Mouse (Mus musculus) hindbrain, postnatal 0 days (tissue): Measurements from ENCODE around the gene Pet100. TPM values are rescaled to one million over a fixed set of nuclear protein-coding genes. Genes with fewer than 3 reads are reported as not detected.

Experiments used
- ATAC-seq: fragments of 200-750 bp; cut with Nextera tagmentation; 2 replicates; pipeline ENCODE4 v1.8.0; 2017; ENCODE audit warnings: mild to moderate bottlenecking, moderate TSS enrichment, moderate library complexity
- DNase-seq: peaks from one replicate; pipeline ENCODE4 v3.0.0-alpha.2; 2015; ENCODE audit warnings: low spot score
- H3K27ac ChIP-seq: fragments of 300-500 bp; sonication (generic); 2 replicates; pipeline ENCODE4 v1.5.1; 2014; ENCODE audit warnings: mild to moderate bottlenecking
- H3K27me3 ChIP-seq: fragments of 300-500 bp; sonication (generic); 2 replicates; pipeline ENCODE4 v1.6.1; 2014; ENCODE audit warnings: low read length, mixed read lengths; ENCODE audit not compliant: insufficient read depth
- H3K36me3 ChIP-seq: fragments of 300-500 bp; sonication (generic); 2 replicates; pipeline ENCODE4 v1.6.1; 2014; ENCODE audit warnings: low read length, mixed read lengths; ENCODE audit not compliant: insufficient read depth
- H3K4me1 ChIP-seq: fragments of 300-500 bp; sonication (generic); 2 replicates; pipeline ENCODE4 v1.6.1; 2014; ENCODE audit warnings: antibody characterized with exemption, low read length, mixed read lengths; ENCODE audit not compliant: insufficient read depth
- H3K4me2 ChIP-seq: fragments of 300-500 bp; sonication (generic); 2 replicates; pipeline ENCODE4 v1.6.1; 2014; ENCODE audit warnings: low read depth, mild to moderate bottlenecking, low read length, moderate library complexity, mixed read lengths
- H3K4me3 ChIP-seq: fragments of 300-500 bp; sonication (generic); 2 replicates; pipeline ENCODE4 v1.5.1; 2014; ENCODE audit warnings: low read length
- H3K9ac ChIP-seq: fragments of 300-500 bp; sonication (generic); replicated peaks from 2 replicates; pipeline ENCODE4 v1.6.1; 2014; ENCODE audit warnings: mild to moderate bottlenecking, low read length, moderate library complexity, mixed read lengths
- H3K9me3 ChIP-seq: fragments of 300-500 bp; sonication (generic); 2 replicates; pipeline ENCODE4 v1.6.1; 2016; ENCODE audit warnings: low read length, mixed read lengths
- CTCF ChIP-seq: IDR thresholded peaks from 2 replicates; pipeline ENCODE4 v1.5.1; 2016; ENCODE audit warnings: antibody characterized with exemption, control low read depth, low read depth
- WGBS: fragments of 180-500 bp; shearing (Covaris S2); extraction: QIAGEN DNeasy Blood & Tissue Kit; methylation state at CpG from one replicate; pipeline ENCODE4 v1.1.7; 2014; 5-methylcytosine and 5-hydroxymethylcytosine counted together
- polyA plus RNA-seq: library from polyadenylated mRNA; unstranded; fragments of >200 nt; fragmentation: Nextera tagmentation; extraction: Ambion mirVana; gene quantifications from 2 replicates; pipeline ENCODE4 v1.2.1, GENCODE M21; 2015
- total RNA-seq: library from RNA; depleted of rRNA; stranded (reverse); fragments of >200 nt; gene quantifications from 2 replicates; pipeline ENCODE4 v1.2.3, GENCODE M21; 2014; rRNA removed

The Pet100 gene
- total and polyA plus RNA-seq, 2 experiments from 2014 or later: 16.5 to 91.3 TPM

DNA sequence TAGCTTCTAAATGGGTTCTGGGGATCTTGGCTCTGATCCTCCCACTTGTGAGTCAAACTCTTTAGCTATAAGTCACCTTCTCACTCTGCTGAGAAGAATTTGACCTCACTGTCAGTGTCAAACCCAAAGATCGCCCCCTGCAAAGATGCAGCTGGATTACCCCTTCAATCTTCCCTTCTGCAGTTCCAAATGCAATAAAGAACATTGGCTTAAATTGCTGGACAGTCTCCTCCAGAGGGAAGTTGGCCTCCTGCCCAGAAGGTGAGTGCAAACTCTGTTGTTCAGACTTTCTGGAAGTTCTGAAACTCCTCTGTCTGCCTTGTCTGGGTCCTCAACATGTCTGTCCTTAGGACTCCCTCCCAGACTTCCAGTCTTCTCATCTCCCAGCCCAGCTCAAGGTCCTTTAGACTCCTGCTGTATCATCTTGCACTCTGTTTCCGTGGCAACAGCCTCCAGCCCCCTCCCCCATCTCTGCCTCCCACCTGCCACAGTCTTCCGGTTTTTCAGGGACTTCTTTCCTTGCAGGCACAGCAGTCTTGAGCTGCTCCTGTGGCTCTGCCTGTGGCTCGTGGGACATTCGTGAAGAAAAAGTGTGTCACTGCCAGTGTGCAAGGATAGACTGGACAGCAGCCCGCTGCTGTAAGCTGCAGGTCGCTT is 35.5 kb downstream of the Pet100 start:
- DNase-seq: peak; percentile 37
- Histone ChIP-seq H3K9ac (no peak overlapping the region), H3K27me3 (no peaks in the 10 kb centered on the region), H3K4me3 (no peak overlapping the region), H3K4me2 (peak overlapping the region; percentile 31), H3K9me3 (no peaks in the 10 kb centered on the region), H3K4me1 (no peaks in the 10 kb centered on the region), H3K27ac (no peak overlapping the region), H3K36me3 (no peaks in the 10 kb centered on the region)
- ATAC-seq: peak; percentile 69
- 21% methylated on average over 7 of the region's 7 CpGs for WGBS
- TF ChIP-seq CTCF: no peak

DNA sequence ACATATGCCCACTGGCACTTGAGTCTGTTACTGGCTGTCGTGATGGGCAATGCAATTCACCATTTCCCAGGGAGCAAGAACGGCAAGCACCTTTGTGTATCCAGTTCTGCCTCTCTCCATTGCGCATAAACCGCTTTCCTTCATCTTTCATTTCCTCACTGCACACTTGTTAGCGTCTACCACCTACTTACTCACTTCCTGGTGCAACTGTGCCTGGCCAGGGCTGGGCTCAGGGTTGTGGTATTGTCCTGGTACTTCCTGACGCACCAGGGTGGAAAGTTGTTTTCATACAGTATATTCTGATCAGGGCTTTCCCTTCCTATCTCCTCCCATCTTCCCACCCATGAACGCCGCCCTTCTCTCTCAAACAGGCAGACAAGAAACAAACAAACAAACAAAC is 39.5 kb downstream of the Pet100 start:
- TF ChIP-seq CTCF: no peak
- ATAC-seq: no peak
- no peak overlapping the region for H3K4me2 ChIP-seq
- DNase-seq: no peak
- no peaks in the 10 kb centered on the region for H3K4me1 ChIP-seq
- H3K27me3 ChIP-seq: no peaks in the 10 kb centered on the region
- H3K36me3 ChIP-seq: no peaks in the 10 kb centered on the region
- no peak overlapping the region for H3K9ac ChIP-seq
- 81% methylated on average over 8 of the region's 8 CpGs for WGBS
- H3K4me3 ChIP-seq: no peak overlapping the region
- no peak overlapping the region for H3K27ac ChIP-seq
- no peaks in the 10 kb centered on the region for H3K9me3 ChIP-seq

DNA sequence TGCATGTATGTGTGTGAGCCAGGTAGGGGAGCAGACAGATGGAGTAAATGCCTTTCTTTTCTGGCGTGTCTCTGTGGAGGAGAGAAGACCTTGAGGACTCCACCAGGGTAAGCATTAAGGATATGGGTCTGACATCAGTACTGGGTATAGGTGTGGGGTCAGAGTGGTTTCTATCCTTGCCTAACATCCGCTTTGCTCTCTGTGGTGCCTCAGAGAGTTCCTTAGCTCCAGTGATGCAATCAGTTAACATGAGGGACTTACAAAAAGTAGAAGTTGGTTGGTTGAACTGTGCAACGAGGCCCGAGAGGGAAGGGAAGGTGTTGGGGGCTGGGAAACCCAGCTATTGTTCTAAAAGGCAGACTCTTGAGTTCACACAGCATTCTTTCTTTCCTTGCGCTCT is 43.1 kb downstream of the Pet100 start:
- ATAC-seq: no peak
- no peak overlapping the region for H3K4me2 ChIP-seq
- no peak for TF ChIP-seq CTCF
- H3K27me3 ChIP-seq: no peaks in the 10 kb centered on the region
- H3K4me1 ChIP-seq: no peaks in the 10 kb centered on the region
- WGBS: 74% methylated on average over 5 of the region's 5 CpGs
- H3K4me3 ChIP-seq: no peak overlapping the region
- no peak overlapping the region for H3K27ac ChIP-seq
- H3K9me3 ChIP-seq: no peaks in the 10 kb centered on the region
- H3K9ac ChIP-seq: no peak overlapping the region
- no peaks in the 10 kb centered on the region for H3K36me3 ChIP-seq
- DNase-seq: no peak

DNA sequence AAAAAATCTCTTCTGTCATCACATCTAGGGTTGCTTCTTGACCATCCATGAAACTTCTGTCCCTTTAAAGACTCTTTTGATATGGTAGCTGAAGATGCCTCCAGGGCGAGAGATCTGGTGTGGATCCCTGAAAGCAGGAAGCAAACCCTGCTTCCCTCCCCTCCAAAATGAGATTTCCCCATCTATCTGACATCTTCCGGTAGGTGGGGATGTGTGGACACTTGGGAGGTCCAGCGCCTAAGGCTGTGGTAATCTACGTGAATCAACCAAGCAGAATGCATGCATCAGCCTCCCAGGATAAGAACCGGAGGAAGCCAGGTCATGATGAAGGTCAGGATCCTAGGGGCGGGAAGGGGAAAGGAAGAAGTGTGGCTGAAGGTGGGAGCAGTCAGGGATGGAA is 44.2 kb downstream of the Pet100 start, which contains the start of gene Mcemp1:
Gene Mcemp1 (plus strand): TSS at position 248 of the 400 bp plus-strand sequence.
- H3K4me3 ChIP-seq: no peak within 1 kb of the TSS
- TF ChIP-seq CTCF: no peak
- no peaks in the 10 kb centered on the region for H3K36me3 ChIP-seq
- no peaks in the 10 kb centered on the region for H3K27me3 ChIP-seq
- no peak for DNase-seq
- no peak within 1 kb of the TSS for H3K4me2 ChIP-seq
- 73% methylated on average over 6 of the region's 6 CpGs for WGBS
- no peaks in the 10 kb centered on the region for H3K4me1 ChIP-seq
- no peak within 1 kb of the TSS for H3K9ac ChIP-seq
- no peak for ATAC-seq
- no peak within 1 kb of the TSS for H3K27ac ChIP-seq
- no peaks in the 10 kb centered on the region for H3K9me3 ChIP-seq

DNA sequence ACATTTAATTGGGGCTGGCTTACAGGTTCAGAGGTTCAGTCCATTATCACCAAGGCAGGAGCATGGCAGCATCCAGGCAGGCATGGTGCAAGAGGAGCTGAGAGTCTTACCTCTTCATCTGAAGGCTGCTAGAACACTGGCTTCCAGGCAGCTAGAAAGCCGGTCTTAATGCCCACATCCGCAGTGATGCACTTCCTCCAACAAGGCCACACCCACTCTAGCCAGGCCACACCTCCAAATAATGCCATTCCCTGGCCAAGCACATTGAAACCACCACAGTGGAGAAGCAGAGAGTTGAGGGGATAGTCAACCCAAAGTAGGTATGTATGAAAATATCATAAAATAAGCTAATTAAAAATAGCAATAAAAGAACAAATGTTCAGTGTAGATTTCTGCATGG is 49.0 kb downstream of the Pet100 start:
- 93% methylated on average over 2 of the region's 2 CpGs for WGBS
- Histone ChIP-seq H3K27me3 (no peaks in the 10 kb centered on the region), H3K4me1 (peaks cover 5% of the 10 kb centered on the region), H3K9ac (no peak overlapping the region), H3K4me3 (no peak overlapping the region), H3K9me3 (no peaks in the 10 kb centered on the region), H3K36me3 (no peaks in the 10 kb centered on the region), H3K27ac (no peak overlapping the region), H3K4me2 (no peak overlapping the region)
- no peak for TF ChIP-seq CTCF
- no peak for ATAC-seq
- no peak for DNase-seq

DNA sequence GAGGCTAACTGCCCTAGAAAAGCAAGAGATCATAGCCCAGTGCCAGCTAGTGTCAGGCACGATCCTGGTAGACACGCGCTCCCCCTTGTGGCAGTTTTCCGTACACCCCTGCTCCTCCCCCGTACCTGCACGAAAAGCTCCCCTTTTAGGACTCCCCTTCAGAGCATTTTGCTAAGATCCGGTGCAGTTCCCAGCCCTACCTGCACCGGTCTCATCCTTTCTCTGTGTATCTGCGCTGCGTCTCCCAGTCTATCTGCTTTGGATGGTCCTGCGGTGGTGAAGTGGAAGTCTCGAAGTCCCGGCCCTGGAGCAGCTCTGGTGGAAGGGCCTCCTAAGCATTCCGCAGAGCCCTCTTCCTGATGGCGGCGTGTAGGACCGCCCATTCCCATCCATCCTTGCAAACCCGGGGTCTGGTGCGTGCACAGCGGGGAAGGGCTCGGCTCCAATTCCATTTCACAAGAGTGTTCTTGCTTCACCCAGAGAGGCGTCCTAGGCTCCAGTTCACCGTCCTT is 50.7 kb downstream of the Pet100 start, which contains the start of gene Fcor:
Gene Fcor (minus strand): TSS at position 383 of the 512 bp plus-strand sequence.
- WGBS: under 1% methylated on average over 23 of the region's 23 CpGs
- TF ChIP-seq CTCF: peak; percentile 95
- no peaks in the 10 kb centered on the region for H3K27me3 ChIP-seq
- H3K4me1 ChIP-seq: peaks cover 5% of the 10 kb centered on the region
- DNase-seq (peak; percentile 90), ATAC-seq (peak; percentile 87)
- no peaks in the 10 kb centered on the region for H3K9me3 ChIP-seq
- no peaks in the 10 kb centered on the region for H3K36me3 ChIP-seq
- H3K27ac ChIP-seq: peak within 1 kb of the TSS; percentile 82
- peak within 1 kb of the TSS; percentile 44 for H3K4me3 ChIP-seq
- peak within 1 kb of the TSS; percentile 61 for H3K9ac ChIP-seq
- peak within 1 kb of the TSS; percentile 71 for H3K4me2 ChIP-seq

DNA sequence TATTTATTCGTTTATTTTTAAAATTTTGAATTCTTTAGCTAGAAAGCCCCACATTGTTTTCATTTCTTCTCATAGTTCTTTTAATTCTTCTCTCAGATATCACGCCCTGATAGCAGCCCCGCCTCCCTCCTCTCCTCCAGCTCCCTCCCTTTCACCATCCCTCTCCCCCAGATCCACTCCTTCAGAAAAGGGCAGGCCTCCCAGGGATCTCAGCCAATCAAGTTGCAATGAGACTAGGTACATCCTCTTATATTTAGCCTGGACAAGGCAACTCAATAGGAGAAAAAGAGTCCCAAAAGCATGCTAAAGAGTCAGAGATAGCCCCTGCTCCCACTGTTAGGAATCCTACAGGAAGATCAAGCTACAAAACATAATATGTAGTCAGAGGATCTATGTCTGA is 53.3 kb downstream of the Pet100 start:
- ATAC-seq: no peak
- Histone ChIP-seq H3K9me3 (no peaks in the 10 kb centered on the region), H3K27ac (no peak overlapping the region), H3K4me1 (peaks cover 15% of the 10 kb centered on the region), H3K4me2 (no peak overlapping the region), H3K36me3 (peaks cover 7% of the 10 kb centered on the region; the same call in 1 of the 2 replicates), H3K9ac (no peak overlapping the region), H3K27me3 (no peaks in the 10 kb centered on the region), H3K4me3 (no peak overlapping the region)
- TF ChIP-seq CTCF: no peak
- 62% methylated on average over 3 of the region's 3 CpGs for WGBS
- DNase-seq: no peak

Other genes with a start within 250 kb of the Pet100 start
- 45.6 and 50.0 TPM in 2 replicates for gene Arhgef18, start 228.5 kb upstream of the Pet100 start, total RNA-seq
- gene Arhgef18, start 228.5 kb upstream of the Pet100 start, polyA plus RNA-seq: 5.4 and 5.5 TPM in 2 replicates
- 1.5 and 4.9 TPM in 2 replicates for gene Pex11g, start 153.9 kb upstream of the Pet100 start, total RNA-seq
- gene Pex11g, start 153.9 kb upstream of the Pet100 start, polyA plus RNA-seq: 2.0 and 2.4 TPM in 2 replicates
- 0.26 TPM in 1 of 2 replicates, not detected in the other for gene Tex45, start 150.7 kb upstream of the Pet100 start, total RNA-seq
- 0.57 and 0.73 TPM in 2 replicates for gene Tex45, start 150.7 kb upstream of the Pet100 start, polyA plus RNA-seq
- 98.3 and 109 TPM in 2 replicates for gene Zfp358, start 128.4 kb upstream of the Pet100 start, total RNA-seq
- 46.0 and 49.6 TPM in 2 replicates for gene Zfp358, start 128.4 kb upstream of the Pet100 start, polyA plus RNA-seq
- 113 and 140 TPM in 2 replicates for gene Mcoln1, start 121.1 kb upstream of the Pet100 start, total RNA-seq
- 92.4 and 96.8 TPM in 2 replicates for gene Mcoln1, start 121.1 kb upstream of the Pet100 start, polyA plus RNA-seq
- 55.6 and 82.6 TPM in 2 replicates for gene Pnpla6, start 106.2 kb upstream of the Pet100 start, total RNA-seq
- 35.3 and 38.4 TPM in 2 replicates for gene Pnpla6, start 106.2 kb upstream of the Pet100 start, polyA plus RNA-seq
- gene C330021F23Rik, start 53.6 kb upstream of the Pet100 start, total RNA-seq: 0.37 TPM in 1 of 2 replicates, not detected in the other
- gene C330021F23Rik, start 53.6 kb upstream of the Pet100 start, polyA plus RNA-seq: 0.26 and 0.29 TPM in 2 replicates
- gene Camsap3, start 34.3 kb upstream of the Pet100 start, total RNA-seq: 108 and 128 TPM in 2 replicates
- 34.9 and 39.1 TPM in 2 replicates for gene Camsap3, start 34.3 kb upstream of the Pet100 start, polyA plus RNA-seq
- gene Xab2, start 232 bp upstream of the Pet100 start, total RNA-seq: 44.2 and 47.8 TPM in 2 replicates
- gene Xab2, start 232 bp upstream of the Pet100 start, polyA plus RNA-seq: 32.6 and 35.7 TPM in 2 replicates
- gene Pcp2, start 4.0 kb downstream of the Pet100 start, total RNA-seq: 95.0 and 145 TPM in 2 replicates
- gene Pcp2, start 4.0 kb downstream of the Pet100 start, polyA plus RNA-seq: 78.6 and 84.4 TPM in 2 replicates
- gene Stxbp2, start 9.4 kb downstream of the Pet100 start, total RNA-seq: 9.7 and 23.9 TPM in 2 replicates
- gene Stxbp2, start 9.4 kb downstream of the Pet100 start, polyA plus RNA-seq: 32.7 and 38.5 TPM in 2 replicates
- gene Retn, start 34.2 kb downstream of the Pet100 start, total RNA-seq: not detected in 2 replicates
- 0.44 and 0.60 TPM in 2 replicates for gene Retn, start 34.2 kb downstream of the Pet100 start, polyA plus RNA-seq
- gene Mcemp1, start 44.2 kb downstream of the Pet100 start, total RNA-seq: not detected in 2 replicates
- 0.09 and 0.23 TPM in 2 replicates for gene Mcemp1, start 44.2 kb downstream of the Pet100 start, polyA plus RNA-seq
- 21.2 TPM in 1 of 2 replicates, not detected in the other for gene Fcor, start 50.8 kb downstream of the Pet100 start, total RNA-seq
- 27.0 and 27.5 TPM in 2 replicates for gene Fcor, start 50.8 kb downstream of the Pet100 start, polyA plus RNA-seq
- gene Trappc5, start 54.8 kb downstream of the Pet100 start, total RNA-seq: 53.3 and 64.8 TPM in 2 replicates
- gene Trappc5, start 54.8 kb downstream of the Pet100 start, polyA plus RNA-seq: 53.9 and 55.8 TPM in 2 replicates
- not detected in 2 replicates for gene Fcer2a, start 72.6 kb downstream of the Pet100 start, total RNA-seq
- gene Fcer2a, start 72.6 kb downstream of the Pet100 start, polyA plus RNA-seq: 0.41 and 0.44 TPM in 2 replicates
- gene Clec4g, start 99.1 kb downstream of the Pet100 start, total RNA-seq: not detected in 2 replicates
- not detected in 2 replicates for gene Clec4g, start 99.1 kb downstream of the Pet100 start, polyA plus RNA-seq
- not detected in 2 replicates for gene Cd209a, start 127.4 kb downstream of the Pet100 start, total RNA-seq
- 0.29 TPM in 1 of 2 replicates, not detected in the other for gene Cd209a, start 127.4 kb downstream of the Pet100 start, polyA plus RNA-seq
- not detected in 2 replicates for gene Cd209e, start 232.8 kb downstream of the Pet100 start, total RNA-seq
- not detected in 2 replicates for gene Cd209e, start 232.8 kb downstream of the Pet100 start, polyA plus RNA-seq